ENCODE assay signal across 15 mouse cellular contexts in the genomic region with DNA sequence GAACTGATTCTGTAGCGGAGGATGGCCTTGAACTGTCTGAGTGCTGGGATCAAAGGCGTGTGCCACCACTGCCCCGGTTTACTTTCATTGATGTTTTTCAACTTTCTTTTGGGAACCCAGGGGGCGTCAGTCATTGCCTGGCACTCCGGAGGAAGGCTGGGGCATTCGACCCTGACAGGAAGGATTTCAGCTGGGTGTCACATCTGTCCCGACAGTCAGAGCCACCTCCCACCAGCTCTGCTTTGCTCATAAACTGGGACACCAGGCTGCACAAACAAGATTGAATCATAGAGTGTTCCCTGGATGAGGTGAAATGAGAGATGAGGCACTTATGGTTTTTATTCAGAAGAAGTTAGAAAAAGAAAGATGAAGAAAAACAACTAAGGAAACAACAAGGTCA. TPM values are rescaled to one million over a fixed set of nuclear protein-coding genes. Genes with fewer than 3 reads are reported as not detected.
"Had no signal": no experiment of that assay in that cellular context is flagged by ENCODE, and none has a peak within 500 bp of the region (broad histone marks: within the 10 kb centered on the region; RNA-seq: fewer than 3 reads in every experiment).

No protein-coding gene starts in this region.

- H3K4me1 ChIP-seq: liver, embryonic 12.5 days; stomach, embryonic 15.5 days had no signal

- H3K9me3 ChIP-seq: kidney, embryonic 15.5 days; limb, embryonic 15.5 days; liver, embryonic 12.5 days; midbrain, embryonic 10.5 days; stomach, embryonic 15.5 days had no signal

- DNase-seq: kidney, adult 11 months; left cerebral cortex, postnatal 4 days; lung, embryonic 14.5 days; lung, postnatal 10 days; lung, postnatal 4 days; midbrain, embryonic 14.5 days; right cerebral cortex, postnatal 14 days; thymus, postnatal 4 days had no signal

- H3K4me2 ChIP-seq: kidney, embryonic 15.5 days; limb, embryonic 15.5 days; liver, embryonic 12.5 days; lung, embryonic 14.5 days; stomach, embryonic 15.5 days had no signal

- H3K4me3 ChIP-seq: kidney, embryonic 15.5 days; limb, embryonic 15.5 days; liver, embryonic 12.5 days; midbrain, embryonic 10.5 days; myocyte; stomach, embryonic 15.5 days had no signal

- ATAC-seq: liver, embryonic 12.5 days had no signal

- H3K27me3 ChIP-seq: kidney, embryonic 15.5 days; limb, embryonic 15.5 days; liver, embryonic 12.5 days; stomach, embryonic 15.5 days had no signal

- H3K9ac ChIP-seq: kidney, embryonic 15.5 days; limb, embryonic 15.5 days; liver, embryonic 12.5 days; lung, embryonic 14.5 days; stomach, embryonic 15.5 days had no signal

- H3K27ac ChIP-seq: kidney, embryonic 15.5 days; limb, embryonic 15.5 days; liver, embryonic 12.5 days; midbrain, embryonic 10.5 days; stomach, embryonic 15.5 days had no signal

RNA-seq across cellular contexts. Expression of a gene that starts 41.6 kb away (rescaled TPM):
- polyA plus RNA-seq: liver, embryonic 12.5 days; lung, embryonic 14.5 days; neural tube, embryonic 11.5 days; stomach, embryonic 15.5 days had no signal
